Mouse (Mus musculus) lung, postnatal 10 days (tissue): ENCODE results near the gene Rtn2.
A peak's percentile ranks its signal among the peaks of the same experiment; 100 is the strongest.

ENCODE experiments used
- DNase-seq: peaks from one replicate; pipeline ENCODE4 v3.0.0; 2021

Gene Rtn2

DNA sequence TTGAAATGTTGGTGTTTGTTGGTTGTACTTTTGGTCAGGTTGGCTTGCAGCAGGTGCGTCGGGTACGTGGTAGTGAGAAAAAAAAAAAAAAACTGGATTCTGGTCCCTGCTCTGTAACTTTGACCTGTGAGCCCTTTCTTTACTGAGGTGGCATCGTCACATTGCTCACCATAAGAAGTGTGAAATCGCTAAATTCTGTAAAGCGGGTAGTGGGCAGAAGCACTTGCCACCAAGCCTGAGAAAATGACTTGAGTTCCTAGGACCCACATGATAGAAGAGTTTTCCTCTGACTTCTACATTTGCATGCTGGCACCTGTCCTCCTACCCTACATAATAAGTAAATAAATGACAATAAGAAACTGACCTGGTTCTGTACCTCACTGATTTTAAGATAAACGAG, 38.2 kb downstream of the Rtn2 start:
- no peak for DNase-seq

DNA sequence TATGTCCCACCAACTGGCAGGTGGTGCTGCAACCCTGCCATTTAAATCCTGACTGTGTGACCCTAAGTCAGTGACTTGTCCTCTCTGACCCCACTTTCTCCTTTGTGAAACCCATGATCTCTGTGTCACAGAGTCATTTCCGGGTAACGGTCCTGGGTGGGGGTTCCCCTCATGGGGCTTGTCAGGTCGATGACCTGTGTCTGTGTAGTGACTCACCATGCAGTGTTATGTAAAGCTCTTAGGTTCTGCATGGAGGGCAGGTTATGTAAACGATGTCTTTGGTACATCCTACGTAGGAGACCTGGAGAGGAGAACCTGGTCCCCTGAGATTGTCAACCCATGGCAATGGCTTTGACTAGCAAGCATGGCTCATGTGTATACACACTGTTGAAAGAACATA, 39.0 kb downstream of the Rtn2 start:
- no peak for DNase-seq

DNA sequence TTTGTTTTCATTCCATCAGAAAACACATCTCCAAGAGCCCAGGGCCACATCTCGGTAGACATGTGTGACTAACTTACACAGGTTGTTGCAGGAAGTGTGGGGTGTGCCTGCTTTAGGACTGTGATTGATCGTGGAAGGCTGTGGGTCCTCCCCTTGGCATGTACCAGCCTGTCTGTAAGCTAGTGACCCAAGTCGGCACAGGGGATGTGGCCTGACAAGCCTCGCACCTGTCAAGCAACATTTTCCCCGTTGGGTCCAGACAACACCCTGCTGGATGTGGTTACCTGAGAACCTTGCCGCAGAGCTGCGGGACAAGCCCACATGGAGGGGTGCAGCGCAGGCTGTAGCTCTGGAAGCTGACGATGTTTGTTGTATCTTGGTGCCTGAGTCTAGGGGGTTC, 40.1 kb downstream of the Rtn2 start:
- DNase-seq: no peak

DNA sequence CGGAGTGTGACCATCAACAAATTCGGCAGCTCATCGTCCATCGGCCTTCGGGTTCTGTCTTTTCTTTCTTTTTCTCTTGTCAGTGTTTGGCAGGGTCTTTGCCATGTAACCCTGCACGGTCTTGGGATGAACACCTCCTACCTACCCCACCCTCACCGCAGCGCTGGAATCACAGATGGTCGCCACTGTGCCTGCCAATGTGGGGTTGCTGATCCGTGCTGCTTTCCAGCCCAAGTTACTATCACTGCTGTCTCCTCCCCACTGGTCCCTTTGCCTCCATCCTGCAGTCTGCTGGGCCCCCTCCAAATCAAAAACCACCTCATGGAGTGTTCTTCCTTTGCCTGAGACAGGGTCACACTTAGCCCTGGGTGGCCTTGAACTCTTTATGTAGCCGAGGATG, 41.8 kb downstream of the Rtn2 start:
- DNase-seq: no peak

DNA sequence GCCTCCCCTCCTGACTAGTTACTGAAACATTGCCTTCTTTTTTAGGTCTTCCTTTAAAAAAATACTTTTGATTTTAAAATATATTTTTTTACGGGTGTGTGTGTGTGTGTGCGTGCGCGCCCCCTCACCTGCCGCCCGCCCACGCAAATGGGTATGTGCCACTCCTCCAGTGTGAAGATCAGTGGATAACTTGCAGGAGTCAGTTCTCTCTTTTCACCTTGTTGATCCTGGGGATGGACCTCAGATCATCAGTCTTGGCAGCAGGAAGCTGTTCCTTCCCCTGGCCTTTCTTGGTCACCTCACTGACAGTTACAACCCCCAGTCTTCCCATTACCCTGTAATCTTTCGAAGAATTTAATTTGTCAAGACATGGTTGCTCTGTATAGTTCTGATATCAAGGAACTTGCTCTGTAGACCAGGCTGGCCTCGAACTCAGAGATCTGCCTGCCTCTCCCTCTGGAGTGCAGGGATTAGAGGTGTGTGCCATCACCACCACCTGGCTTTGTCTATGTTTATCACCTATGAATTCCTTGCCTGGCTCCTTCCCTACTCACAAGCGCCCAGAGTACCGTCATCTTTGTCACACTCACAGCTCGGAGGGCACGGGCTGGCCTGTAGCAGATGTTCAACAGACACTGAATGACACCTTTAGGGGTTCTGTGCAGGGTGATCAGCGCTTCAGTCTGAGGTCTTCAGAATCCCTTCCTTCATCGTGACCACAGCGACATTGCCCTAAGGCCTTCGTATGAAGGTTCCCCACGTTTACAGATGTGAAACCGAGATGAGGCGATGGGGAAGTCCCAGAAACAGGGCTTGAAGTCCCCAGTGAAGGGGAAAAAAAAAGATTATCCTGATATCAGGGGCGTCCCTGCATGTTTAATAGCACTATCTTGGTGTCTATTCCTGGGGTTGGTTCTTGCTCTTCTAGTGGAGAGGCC, 43.1 kb downstream of the Rtn2 start:
- DNase-seq: no peak

DNA sequence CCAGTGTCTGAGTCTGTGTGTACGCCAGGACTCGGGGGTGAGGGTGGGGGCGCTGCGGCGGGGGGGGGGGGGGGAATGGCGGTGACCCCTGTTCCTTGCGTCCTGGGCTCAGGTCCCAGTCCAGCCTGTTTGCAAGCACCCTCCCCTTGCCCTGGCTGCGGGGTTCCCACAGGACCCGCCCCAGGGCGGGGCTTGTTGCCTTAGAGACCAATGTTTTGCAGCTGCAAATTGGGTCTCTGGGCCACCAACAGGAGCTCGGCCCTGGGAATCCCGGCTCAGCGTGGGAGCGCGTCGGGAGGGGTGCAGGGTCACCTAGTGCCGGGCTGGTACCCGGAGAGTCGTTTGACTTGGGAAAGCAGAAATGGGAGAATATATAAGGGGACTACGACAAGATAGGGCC, 43.9 kb downstream of the Rtn2 start:
- peak; percentile 97 for DNase-seq

DNA sequence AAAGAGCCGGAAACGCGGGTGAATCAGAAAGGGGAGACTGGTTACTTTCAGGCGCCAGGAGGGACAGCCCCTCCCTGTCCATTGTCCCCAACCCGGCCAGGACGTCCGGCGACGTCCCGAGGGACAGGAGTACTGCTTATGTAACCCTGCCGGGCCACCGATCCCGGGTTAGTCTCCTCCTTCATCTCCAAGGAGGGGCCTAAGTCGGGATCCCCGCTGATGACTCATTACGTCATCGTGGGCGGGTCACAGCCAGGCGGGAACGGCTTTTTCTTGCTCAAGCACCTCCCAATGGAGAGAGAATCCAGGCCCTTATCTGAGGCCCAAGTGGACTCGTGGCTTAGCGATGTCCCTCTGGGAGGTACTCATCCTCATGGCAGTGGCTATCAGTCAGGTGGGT, 44.7 kb downstream of the Rtn2 start:
- peak; percentile 97 for DNase-seq

DNA sequence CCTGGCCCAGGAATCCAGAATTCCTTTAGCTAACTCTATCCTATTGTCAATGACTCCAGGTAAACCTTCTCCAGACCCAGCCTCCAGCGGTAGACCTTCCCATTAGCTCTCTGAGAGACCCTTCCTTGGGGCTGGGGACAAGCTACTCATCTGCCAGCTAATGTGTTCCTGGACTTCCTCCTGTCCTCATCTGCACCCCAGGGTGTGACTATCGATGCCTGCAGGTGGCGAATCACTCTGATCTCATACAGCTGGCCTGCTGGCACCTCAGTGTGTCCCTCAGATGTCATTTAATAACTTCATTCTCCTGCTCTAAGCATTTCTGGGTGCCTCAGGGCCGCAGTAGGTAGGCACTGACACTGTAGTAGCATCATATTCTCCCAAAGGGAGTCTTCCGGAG, 45.4 kb downstream of the Rtn2 start:
- no peak for DNase-seq

DNA sequence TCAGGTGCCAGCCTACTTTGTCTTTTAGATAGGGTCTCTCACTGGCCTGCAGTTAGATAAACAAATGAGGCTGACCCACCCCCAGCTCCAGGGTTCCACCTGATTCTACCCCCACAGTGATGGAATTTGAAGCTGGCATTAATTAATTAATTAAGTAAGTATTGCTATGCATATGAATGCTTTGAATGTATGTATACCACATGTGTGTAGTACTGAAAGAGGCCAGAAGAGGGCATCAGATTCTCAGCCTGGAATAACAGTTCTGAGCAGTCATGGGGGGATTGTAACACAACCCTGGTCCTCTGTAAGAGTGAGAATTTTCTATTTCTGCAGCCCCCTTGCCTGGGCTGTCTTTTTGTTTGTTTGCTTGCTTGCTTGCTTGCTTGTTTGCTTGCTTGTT, 46.0 kb downstream of the Rtn2 start:
- DNase-seq: no peak

DNA sequence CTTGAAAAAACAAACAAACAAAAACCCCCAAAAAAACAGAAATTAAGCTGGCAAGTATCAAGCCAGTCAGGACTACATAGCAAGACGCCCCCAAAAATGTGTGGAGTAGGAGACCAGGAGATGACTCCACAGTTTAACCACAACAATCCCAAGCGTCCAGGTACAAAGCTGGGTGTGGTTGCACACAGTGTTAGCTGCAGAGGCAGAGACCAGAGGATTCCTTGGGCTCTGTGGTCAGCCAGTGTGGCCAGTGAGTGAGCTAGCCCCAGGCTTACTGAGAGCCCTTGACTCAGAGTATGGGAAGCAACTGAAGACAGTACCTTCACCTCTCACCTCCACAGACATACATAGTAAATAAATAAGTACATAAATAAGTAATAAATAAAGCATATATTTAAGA, 49.5 kb downstream of the Rtn2 start:
- no peak for DNase-seq

DNA sequence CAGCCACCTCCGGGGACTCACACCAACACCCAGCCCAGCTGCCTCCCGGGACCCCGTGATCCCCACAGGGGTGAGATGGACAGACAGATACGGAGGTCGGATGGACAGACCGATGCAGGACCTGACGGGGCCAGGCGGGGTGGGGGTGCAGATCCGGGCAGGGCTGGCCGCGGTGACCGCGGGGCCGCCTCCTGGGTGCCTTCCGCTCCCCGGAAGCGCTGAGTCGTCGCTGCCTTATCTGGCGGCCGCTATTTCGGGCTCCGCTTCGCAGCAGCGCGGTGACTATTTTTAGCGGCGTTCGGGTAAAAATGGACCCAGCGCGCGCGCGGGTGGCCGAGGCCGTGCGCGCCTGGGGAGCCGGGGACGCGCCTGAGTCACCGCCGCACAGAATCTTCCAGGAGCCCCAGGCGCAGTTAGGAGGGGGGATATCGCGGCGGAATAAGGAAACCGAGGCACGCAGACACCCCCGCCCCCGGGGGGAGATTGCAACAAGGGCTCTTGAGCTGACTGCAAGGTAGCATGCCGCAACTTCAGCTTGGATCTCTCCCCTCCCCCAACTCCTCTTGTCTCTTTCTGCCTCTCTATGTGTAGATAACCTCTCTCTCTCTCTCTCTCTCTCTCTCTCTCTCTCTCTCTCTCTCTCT, 50.4 kb downstream of the Rtn2 start:
- peak; percentile 85 for DNase-seq

DNA sequence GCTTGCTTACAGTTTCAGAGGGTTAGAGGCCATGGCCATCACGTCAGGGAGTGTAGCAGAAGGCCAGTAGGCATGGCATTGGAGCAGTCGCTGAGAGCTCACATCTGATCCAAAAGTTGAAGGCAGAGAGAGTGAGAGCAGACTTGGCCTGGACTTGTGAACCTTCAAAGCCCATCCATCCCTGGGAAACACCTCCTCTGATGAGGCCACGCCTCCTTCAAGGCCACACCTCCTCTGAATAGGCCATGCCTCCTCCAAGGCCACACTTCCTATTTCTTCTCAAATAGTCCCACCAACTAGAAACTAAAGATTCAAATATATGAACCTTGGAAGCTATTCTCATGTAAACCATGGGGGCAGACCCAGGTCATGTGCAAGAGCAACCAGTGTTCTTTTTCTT, 53.2 kb downstream of the Rtn2 start:
- peak; percentile 60 for DNase-seq

DNA sequence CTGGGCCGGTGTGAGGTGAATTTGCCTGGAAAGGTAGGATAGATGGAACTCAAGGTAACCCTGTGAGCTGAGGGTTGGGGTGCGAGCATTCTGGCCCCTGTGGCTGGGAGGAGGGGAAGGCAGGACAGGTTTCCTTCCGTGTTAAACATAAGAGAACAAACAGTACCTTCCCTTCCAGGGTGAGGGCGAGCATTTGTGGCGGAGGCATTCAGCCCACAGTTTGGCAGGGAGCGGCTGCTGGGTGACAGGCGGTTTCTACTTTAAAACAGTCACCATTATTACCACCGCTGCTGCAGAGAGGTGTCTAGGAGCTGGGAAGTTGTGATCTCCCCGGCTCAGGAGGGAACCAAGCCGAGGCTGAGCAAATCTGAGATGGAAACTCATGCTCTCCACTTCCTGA, 54.7 kb downstream of the Rtn2 start:
- no peak for DNase-seq

DNA sequence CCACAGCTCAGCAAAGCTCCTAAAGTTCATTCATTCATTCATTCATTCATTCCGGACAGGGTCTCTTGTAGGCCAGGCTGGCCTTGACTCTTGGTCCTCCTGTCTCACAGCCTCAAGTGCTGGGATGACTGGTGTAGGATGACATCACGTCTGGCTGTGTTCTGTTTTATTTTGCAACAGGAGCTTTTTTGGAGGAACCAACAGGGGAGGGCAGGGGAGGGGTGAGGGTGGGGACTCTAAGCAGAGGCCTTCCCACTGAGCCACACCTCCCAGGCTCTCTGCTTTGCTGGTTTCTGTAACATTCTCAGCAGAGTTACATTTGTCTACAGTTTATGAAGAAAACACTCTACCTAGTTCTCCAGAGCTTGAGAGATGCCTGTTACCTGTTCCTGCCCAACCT, 55.6 kb downstream of the Rtn2 start:
- DNase-seq: no peak

DNA sequence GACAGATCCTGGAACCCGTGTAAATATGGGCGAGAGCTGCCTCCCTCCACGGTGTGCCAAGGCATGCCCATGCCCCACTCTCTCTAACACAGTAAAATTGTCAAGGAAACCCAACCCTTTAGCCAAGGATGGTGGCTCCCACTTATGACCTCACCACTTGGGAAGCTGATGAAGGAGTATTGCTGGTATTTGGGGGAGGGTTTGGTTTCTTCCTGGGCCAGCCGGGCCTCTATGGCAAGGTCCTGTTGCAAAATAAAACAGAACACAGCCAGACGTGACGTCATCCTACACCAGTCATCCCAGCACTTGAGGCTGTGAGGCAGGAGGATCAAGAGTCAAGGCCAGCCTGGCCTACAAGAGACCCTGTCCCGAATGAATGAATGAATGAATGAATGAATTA, 56.2 kb downstream of the Rtn2 start:
- DNase-seq: peak; percentile 30

DNA sequence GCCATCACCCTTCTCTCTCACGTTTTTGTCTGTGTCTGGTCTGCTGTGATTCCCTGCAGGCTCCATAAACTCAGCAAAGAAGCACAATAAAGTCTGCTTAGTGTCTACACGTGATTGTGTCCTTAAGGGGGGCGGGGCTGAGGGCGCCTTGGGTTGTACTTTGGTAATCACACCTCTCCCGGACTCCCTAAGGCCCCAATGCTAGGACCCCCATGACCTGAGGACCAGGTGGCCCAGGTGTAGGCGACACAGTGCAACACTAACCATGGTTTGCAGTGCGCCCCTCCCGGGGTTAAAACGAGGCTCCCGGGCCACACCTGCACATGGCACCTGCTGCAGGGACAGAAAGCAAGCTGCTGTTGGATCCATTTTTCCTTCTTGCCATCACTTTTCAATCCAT, 58.8 kb downstream of the Rtn2 start:
- no peak for DNase-seq

DNA sequence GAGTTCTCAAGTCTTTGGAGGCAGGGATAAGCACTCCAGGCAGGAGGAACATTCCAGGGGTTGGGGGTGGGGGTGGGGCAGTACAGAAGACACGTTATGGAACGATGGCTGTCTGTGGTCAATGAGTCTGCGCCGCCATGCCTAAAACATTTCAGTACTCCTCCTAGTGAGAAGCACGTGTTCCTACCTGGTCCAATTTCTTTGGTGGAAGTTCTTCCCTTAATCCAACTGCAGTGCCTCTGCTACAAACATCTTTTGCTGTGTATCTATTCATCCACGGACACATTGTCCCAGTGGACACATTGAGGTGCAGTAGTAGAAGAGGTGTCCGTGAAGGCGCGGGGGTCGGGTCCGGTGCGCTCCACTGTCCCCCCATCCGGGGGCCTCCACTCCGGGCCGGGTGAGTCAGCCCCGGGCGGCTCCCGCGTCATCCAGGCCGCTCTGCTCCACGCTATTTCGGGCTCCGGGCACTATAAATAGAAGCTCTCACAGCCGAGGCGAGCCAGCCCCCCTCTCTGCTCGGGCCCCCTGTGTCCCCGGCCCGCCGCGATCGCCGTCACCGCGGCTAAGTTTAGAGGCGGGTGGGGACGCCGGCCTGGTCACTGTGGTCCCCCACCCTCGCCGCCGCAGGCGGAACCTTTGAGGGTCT, 59.5 kb downstream of the Rtn2 start:
- peak; percentile 49 for DNase-seq

DNA sequence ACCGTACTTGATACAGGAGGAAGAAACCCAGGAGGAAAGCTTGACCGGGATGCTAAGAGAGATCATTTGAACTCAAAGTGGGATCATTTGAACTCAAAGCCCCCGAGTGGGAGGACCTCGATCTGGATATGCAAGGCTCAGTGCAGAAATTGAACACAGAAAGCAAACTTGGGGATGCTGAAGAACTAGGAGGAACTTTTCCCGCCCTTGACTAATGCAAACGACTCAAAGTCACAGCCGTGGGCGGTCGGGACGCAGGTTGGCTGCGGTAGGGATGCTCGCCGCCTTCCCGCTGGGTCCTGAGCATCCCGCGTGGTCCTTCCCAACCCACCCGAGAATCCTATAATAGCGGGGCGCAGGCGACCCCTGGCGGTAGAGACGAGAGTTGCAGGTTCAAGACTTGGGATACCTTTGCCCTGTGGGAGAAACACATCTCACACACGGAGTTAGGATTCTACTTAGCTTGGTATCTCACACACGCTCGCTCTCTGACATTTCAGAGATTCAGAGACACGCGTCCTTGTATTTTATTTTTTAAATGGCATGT, 60.1 kb downstream of the Rtn2 start:
- peak; percentile 91 for DNase-seq

DNA sequence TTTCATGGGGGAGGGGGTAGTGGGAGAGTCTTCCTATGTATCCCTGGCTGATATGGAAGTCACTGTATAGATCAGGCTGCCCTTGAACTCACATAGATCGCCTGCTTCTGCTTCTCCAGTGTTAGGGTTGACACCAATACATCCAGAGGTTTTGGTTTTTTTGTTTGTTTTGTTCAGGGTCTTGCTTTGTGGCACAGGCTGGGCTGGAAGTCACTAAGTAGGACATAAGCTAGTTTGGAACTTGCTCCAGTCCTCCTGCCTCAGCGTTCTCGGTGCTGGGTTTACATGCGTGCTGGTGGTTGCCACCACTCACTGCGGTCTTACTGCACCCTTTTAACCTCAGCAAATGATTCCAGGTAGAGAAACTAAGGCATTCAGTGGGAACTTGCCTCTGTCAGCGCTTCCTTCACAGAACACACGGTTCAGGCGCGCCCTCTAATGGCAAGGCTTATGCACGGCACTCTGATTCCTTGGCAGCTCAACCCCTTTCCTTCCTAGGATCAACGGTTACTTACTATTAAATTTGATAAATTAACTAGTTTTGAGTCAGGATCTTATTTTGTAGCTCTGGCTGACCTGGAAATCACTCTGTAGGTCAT, 60.9 kb downstream of the Rtn2 start:
- DNase-seq: peak; percentile 84

DNA sequence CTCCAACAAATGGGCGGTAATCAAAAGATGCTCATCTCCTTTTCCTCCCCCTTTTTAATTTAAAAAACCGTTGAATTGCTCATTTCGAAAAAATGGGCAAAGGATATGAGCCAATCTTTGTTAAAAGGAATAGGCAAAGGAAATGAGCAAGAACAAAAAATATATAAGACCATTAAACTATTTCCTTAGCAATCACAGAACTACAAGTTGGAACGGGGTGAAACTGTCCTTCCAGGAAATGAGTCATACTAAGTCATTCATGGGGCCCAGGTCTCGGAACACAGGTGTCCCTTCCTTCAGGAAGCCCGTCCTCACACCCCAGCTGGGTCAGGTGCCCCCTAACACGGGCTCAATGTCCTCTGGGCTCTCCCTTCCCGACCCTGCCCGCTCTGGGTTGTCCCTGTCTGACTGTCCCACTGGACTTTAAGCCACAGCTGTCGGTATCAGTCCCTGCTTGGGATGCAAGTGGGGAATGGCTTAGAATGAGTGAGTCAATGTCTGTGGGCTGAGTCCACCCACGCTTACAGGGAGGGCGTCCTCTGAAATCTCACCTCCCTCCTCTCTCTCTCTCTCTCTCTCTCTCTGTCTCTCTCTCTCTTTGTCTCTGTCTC, 61.9 kb downstream of the Rtn2 start, which contains the start of gene Ercc1:
Ercc1 (plus strand) TSS at position 542 of the 611 bp plus-strand sequence.
- DNase-seq: no peak

DNA sequence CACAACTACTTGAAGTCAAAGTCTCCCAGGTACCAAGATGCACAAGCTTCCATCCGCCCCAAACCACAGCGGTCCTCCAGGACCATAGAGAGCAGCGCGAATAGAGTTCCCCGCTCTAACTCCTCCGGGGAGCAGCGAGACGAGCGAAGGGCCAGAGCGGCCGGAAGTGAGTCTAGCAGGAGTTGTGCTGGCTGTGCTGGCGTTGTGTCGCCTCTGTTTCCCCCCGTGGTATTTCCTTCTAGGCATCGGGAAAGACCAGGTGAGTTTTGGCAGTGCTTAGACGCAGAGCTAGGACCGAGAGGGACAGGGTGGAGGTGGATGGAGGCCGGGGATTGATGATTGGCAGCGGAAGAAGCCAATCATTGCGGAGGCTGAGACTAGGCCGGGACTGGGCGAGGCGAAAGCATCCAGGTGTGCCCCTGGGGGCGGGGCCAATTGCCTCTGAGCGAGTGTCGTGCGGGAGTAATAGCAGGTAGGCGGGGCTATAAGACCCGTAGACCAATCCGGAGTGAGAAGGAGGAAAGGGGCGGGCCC, 62.6 kb downstream of the Rtn2 start:
- peak; percentile 95 for DNase-seq
